Mouse (Mus musculus): ENCODE results near the gene Bcl2l12.

Gene Bcl2l12

DNA sequence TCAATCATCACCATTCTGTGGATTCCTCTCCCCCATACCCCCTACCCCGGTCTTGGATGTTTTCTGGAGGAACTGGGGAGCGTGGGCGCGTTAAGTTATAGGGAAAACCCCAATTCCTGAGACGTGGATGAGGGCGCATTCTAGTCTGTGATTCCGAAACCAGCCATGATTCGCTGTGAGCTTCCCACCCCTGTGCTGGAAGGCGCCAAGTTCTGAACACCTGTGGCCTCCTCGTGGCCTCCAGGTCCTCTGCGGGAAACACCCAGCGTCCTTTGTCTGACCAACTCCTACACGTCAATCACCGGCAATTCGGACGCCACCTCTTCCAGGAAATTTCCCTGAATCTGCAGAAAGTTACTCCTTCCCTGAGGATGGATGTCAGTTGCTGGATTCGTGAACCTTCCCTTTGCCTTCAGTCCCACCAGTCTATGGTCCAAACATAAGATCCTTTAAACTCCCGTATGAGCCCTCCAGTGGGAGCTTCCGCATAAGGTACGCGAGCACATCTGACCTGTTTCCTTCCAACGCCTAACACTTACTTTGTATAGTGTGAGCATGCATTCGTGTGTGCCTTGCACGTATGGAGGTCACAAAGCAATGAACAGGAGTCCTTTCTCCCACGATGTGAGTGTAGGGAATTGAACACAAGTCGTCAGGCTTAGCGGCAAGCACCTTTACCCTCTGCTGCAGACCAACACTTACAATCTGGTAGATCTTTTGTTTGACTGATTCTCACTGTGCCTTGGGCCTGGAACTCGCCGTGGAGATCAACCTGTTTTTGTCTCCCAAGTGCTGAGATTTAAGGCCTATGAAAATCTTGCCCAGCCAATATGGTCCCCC lies 11.4 kb downstream of the Bcl2l12 start:
- peak; percentile 64 for DNase-seq (ENCODE audit: extremely low spot score, low read depth, low spot score)

DNA sequence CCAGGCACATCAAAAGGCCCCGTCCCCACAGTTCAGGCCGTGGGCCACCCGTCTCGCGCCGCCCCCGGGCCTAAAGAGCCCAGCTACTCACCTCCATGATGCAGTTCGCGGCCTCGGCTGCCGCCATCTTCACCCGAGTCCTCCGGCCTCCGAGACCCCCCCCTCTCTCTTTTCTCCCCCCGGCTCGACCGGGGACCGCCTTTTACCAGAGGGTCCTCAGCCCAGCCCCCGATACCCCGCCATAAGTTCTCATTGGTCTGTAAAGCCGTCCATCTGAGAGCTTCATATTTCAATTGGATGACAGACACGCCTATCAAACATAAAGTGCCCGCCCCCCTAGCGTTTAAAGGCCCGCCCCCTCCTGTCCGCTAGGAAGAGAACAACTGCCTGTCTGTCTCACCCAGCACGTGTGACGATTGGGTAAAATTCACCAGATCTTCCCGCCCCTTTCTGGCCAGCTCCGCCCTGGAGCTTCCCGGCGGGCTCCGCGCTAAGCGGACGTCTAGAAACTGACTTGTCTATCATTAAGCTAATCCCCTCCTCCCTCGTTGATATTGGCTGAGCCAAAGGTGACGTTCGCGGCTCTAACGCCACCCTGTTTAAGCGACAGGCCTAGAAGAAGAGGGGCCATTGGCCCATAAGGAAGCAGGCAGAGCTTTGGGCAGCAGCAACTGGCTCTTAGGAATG lies 12.2 kb downstream of the Bcl2l12 start, which contains the start of gene Prmt1:
TSS of gene Prmt1 (minus strand) at position 377 of the 687 bp plus-strand sequence.
- peak; percentile 98 for DNase-seq (ENCODE audit: extremely low spot score, low read depth, low spot score)

- DNase-seq (ENCODE audit: extremely low spot score, low read depth, low spot score): no peak
Observed at GRCm38 (mm10) chr7:44985595-44986191, 12.8 kb downstream of the Bcl2l12 start.

- no peak for DNase-seq (ENCODE audit: extremely low spot score, low read depth, low spot score)
Observed at GRCm38 (mm10) chr7:44984833-44985164, 13.7 kb downstream of the Bcl2l12 start.

GRCm38 (mm10) chr7:44983944-44984832 lies 14.3 kb downstream of the Bcl2l12 start:
- DNase-seq (ENCODE audit: extremely low spot score, low read depth, low spot score): no peak

DNA sequence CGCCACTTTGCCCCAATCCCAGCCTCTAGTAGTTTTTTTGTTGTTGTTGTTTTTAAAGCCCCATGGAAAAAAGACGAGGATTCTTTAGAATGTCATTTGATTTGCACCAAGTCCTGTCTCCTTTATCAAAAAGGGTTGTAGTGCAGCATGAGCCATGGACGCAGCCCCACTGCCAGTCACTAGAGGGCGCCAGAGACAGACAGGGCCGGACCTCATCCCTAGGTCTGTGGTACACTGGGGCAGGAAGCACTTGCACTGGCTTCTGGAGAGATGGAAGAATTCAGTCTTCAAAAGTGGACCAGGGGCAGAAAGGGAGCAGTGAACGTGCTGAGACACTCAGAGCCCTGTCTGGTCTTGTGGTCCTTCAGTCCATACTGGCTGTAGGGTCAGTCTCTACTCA lies 15.4 kb downstream of the Bcl2l12 start:
- DNase-seq (ENCODE audit: extremely low spot score, low read depth, low spot score): no peak

DNA sequence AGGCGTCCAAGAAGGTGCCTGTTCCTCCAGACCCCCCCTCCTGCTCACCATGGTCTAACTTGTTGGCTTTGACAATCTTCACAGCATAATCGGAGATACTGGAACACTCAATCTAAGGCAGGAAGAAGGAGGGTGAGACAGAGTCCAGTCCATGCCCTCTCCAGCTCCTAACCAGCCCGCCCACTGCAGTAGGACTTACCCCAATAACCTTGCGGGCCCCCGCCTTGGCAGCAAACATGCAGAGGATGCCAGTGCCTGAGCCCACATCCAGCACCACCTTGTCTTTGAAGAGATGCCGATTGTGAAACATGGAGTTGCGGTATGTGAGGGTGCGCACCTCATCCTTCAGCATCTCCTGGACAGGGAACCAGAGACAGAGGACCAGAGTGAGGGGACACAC lies 17.0 kb downstream of the Bcl2l12 start:
- no peak for DNase-seq (ENCODE audit: extremely low spot score, low read depth, low spot score)

DNA sequence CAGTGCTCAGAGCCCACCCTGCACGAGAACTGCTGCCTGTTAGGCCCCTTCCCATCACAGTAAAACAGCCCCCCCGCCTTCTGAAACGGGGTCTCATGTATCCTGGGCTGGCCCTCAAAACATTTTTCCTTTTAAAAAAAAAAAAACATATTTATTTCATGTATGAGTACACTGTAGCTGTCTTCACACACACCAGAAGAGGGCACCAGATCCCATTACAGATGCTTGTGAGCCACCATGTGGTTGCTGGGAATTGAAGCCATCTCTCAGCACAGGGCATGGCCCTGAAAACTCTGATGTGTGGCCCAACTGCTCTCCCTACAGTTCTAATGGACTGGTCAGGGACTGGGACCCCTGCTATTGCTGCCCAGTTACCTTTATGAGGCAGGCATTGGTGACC lies 20.2 kb downstream of the Bcl2l12 start:
- no peak for DNase-seq (ENCODE audit: extremely low spot score, low read depth, low spot score)

- DNase-seq (ENCODE audit: extremely low spot score, low read depth, low spot score): no peak
Observed at GRCm38 (mm10) chr7:44975117-44975419, 23.4 kb downstream of the Bcl2l12 start.

DNA sequence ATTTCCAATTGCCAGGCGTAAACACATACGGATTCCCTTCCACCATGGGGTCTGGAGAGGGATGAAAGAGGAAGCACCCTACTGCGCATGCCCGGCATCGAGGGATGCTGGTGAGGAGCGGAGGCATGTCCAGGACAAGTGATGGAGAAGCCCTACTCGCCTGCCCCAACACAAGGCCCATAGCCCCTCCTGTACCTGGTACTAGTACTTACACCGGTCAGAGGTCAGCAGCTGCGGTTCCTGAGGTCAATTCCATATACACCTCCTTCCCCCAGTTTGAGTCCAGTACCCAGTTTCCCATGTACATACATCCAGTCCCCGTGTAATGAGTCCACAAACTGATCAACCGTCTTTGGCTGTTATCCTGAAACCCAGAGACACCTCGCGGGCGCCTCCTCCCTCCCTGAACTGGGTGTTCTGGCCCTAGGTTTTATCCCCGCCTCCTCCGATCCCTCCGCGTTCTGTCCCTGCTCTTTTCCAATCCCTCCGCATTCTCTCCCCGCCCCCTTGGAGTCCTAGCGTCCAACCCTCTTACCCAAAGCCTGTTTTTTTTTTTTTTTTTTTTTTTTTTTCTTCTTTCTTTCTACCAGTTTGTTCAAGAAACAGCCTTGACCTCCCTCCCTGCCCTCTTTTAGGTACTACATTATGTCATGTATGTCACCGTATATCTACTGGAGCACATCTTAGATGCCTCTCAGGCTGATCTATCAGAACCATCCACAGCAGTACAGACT lies 24.0 kb downstream of the Bcl2l12 start, which contains the start of gene Cpt1c:
TSS of gene Cpt1c (minus strand) at position 469 of the 734 bp plus-strand sequence.
- DNase-seq (ENCODE audit: extremely low spot score, low read depth, low spot score): no peak

DNA sequence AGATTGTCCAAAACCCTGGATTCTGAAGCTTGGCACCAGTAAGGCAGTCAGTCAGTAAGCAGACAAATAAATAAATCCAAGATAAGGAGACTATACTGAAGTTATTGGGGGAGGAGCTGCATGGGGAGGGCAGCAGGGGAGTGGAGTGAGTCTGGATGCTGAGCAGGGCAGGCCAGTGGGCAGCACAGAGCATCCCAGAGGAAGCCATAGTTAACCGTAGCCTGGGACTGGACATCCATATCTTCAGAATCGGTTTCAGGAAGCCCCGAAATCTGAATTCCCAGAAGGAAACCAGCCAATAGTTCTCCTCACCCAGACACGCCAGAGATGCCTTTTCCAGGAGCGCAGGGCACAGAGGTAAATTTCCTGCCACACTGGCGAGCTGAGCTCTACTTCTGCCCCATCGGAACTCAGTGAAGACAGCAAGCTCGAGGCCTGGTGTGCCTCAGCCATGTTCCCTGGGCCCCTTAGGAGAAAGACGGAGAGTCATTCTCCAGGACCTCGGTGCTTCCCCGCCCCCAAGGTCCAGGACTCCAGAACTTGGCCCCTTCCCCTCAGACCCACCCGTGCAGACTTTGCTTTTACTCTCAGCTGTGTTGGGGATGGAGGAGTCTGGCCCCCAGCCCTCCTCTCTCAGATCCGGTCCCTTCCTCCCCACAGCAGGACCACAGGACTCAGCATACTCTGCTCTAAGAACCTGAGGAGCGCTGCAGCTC lies 24.9 kb downstream of the Bcl2l12 start:
- DNase-seq (ENCODE audit: extremely low spot score, low read depth, low spot score): no peak

DNA sequence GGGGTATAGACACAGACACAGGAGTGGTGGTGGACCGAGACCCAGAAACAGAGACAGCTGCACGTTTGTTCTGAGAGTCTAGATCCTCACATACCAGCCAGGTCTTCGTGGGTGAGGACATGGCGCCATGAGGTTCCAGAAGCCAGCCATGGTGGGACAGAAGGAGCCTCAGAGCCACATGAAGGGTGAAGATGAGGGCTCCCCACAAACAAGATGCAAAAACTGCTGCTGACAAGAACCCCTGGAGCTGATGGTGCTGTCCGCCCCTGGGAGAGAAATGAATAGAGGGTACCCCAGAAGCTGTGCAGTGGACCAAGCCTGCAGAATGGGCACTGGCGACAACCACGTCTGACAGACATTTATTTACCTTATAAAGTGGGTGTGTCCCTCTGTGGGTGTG lies 27.4 kb downstream of the Bcl2l12 start:
- no peak for DNase-seq (ENCODE audit: extremely low spot score, low read depth, low spot score)

- DNase-seq (ENCODE audit: extremely low spot score, low read depth, low spot score): no peak
Observed at GRCm38 (mm10) chr7:44970231-44970691, 28.3 kb downstream of the Bcl2l12 start.

- no peak for DNase-seq (ENCODE audit: extremely low spot score, low read depth, low spot score)
Observed at GRCm38 (mm10) chr7:44966638-44967037, 31.9 kb downstream of the Bcl2l12 start.

DNA sequence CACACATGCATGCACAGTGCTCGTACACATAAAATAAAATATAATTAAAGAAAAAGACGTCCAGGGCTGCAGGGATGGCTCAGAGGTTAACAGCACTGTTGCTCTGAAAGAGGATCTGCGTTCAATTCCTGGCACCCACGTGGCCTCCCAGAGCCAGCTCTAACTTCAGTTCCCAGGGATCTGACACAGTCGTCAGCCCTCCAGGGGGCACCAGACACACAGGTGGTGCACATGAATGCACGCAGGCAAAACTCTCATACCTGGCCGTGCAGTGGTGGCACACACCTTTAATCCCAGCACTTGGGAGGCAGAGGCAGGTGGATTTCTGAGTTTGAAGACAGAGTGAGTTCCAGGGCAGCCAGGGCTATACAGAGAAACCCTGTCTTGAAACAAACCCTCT lies 32.5 kb downstream of the Bcl2l12 start:
- no peak for DNase-seq (ENCODE audit: extremely low spot score, low read depth, low spot score)

GRCm38 (mm10) chr7:44964990-44965389 lies 33.5 kb downstream of the Bcl2l12 start:
- DNase-seq (ENCODE audit: extremely low spot score, low read depth, low spot score): no peak

DNA sequence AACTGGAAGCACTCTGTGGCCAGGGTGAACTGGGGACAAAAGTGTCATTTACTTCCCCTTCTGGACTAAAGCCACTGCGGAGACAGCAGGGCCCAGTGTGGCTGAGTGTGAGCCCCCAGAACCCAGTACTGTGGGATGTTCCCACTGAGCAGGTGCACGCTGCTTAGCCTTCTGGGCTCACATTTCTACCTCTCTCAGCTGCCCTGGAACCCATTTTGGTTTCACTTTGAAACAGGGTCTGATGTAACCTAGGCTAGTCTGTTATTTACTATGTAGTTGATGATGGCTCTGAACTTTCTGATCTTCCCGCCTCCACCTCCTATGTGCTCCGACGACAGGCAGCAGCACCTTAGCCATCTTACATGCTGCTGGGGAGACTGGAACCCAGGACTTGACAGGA lies 35.7 kb downstream of the Bcl2l12 start:
- DNase-seq (ENCODE audit: extremely low spot score, low read depth, low spot score): no peak

DNA sequence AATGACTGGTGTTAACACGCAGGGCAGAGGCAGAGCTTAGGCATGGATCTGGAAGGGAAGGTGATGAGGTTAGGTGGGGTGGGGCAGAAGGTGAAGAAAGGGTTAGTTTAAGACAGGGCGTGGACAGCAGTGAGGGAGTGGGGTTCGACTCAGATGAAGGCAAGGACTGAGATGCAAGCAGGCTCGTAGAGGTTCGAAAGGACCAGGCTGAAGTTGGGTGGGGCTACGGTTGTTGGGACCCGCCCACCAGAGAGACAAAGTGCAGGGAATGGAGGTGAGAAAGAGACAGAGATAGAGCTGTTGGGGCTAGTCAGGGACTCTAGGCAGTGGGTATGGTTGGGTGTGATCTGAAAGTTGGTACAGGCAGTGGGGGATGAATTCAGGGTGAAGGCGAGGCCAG lies 36.2 kb downstream of the Bcl2l12 start:
- DNase-seq (ENCODE audit: extremely low spot score, low read depth, low spot score): no peak

DNA sequence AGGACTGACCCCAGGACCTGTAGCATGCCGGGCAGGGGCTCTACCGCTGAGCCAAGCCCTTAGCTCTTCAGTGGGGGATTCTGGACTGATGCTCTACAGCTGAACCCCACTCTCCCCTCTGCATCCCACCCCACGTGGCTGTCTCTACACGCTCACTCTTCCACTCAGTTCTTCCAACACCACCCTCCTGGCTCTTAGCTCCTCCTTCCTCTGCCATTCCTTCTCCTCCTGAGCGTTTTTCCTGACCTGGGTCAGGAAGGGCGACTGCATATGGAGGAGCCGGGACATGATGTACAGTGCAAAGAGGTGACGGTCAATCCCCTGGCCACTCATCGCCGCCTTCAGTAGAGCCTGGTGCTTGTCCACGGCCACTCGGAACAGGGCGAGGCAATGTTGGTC lies 38.0 kb downstream of the Bcl2l12 start:
- DNase-seq (ENCODE audit: extremely low spot score, low read depth, low spot score): no peak
